Mouse (Mus musculus) G1E (cell line): Measurements from ENCODE around the gene Drap1. TPM values are rescaled to one million over a fixed set of nuclear protein-coding genes. Genes with fewer than 3 reads are reported as not detected.

Source experiments
- ATAC-seq: 2 replicates; pipeline ENCODE4 v1.8.0; 2016; ENCODE audit warnings: mild to moderate bottlenecking; ENCODE audit not compliant: insufficient number of reproducible peaks, poor library complexity, low FRiP score, severe bottlenecking; ENCODE audit errors: extremely low read depth
- DNase-seq: peaks from one replicate; pipeline ENCODE4 v3.0.0; 2012; ENCODE audit warnings: low spot score
- H3K27me3 ChIP-seq: 2 replicates; pipeline ENCODE4 v1.6.1; 2012; ENCODE audit warnings: mild to moderate bottlenecking, low read length, inconsistent platforms; ENCODE audit not compliant: insufficient read depth
- H3K36me3 ChIP-seq: replicated peaks from 2 replicates; pipeline ENCODE3; 2012; ENCODE audit warnings: mild to moderate bottlenecking, inconsistent platforms
- H3K4me1 ChIP-seq: 2 replicates; pipeline ENCODE4 v1.6.1; 2012; ENCODE audit warnings: low read depth, low read length, inconsistent platforms, mixed read lengths; ENCODE audit not compliant: insufficient read depth
- H3K4me3 ChIP-seq: 2 replicates; pipeline ENCODE4 v1.5.1; 2012; ENCODE audit warnings: low read depth, mild to moderate bottlenecking, inconsistent platforms, low read length, moderate library complexity, mixed read lengths
- H3K9me3 ChIP-seq: replicated peaks from 2 replicates; pipeline ENCODE4 v1.6.1; 2012; ENCODE audit warnings: inconsistent platforms
- CTCF ChIP-seq: IDR thresholded peaks from 2 replicates; pipeline ENCODE4 v1.5.1; 2012; ENCODE audit warnings: low read depth, low read length, inconsistent platforms, mixed read lengths
- GATA1 ChIP-seq: IDR thresholded peaks from 2 replicates; pipeline ENCODE4 v1.6.1; 2012; ENCODE audit warnings: borderline replicate concordance, low read length, inconsistent platforms, mixed read lengths
- GATA2 ChIP-seq: IDR thresholded peaks from 2 replicates; pipeline ENCODE4 v1.6.1; 2012; ENCODE audit warnings: low read depth, low read length, inconsistent platforms, borderline replicate concordance
- POLR2AphosphoS5 ChIP-seq: IDR thresholded peaks from 2 replicates; pipeline ENCODE4 v1.6.1; 2012; ENCODE audit warnings: low read depth, low read length, inconsistent platforms; ENCODE audit not compliant: insufficient replicate concordance
- TAL1 ChIP-seq: conservative IDR thresholded peaks from 2 replicates; pipeline ENCODE4 v1.6.1; 2012; ENCODE audit warnings: low read depth, low read length, inconsistent platforms, mixed read lengths
- polyA plus RNA-seq: library from polyadenylated mRNA; stranded (reverse); fragments of >175 nt; gene quantifications from 2 replicates; pipeline ENCODE4 v1.2.3, GENCODE M21; 2012
- total RNA-seq, 2 experiments: library from RNA; stranded (forward) in 1 of 2; stranded (reverse) in 1 of 2; fragments of 200-1000 nt in 1 of 2; fragments of >200 nt in 1 of 2; fragmentation: Nextera tagmentation in 1 of 2; gene quantifications; 2 replicates each; pipeline ENCODE4 v1.2.3; 2014 to 2017

Drap1 gene
- total and polyA plus RNA-seq, 3 experiments: 46.0 to 305 (median 81.5) TPM

GRCm38 (mm10) chr19:5392892-5393291 lies 31.9 kb downstream of the Drap1 start:
- Histone ChIP-seq H3K27me3 (0 out of 2 replicates have a peak, but pooled peaks cover 2% of the 10 kb centered on the region), H3K9me3 (no peaks in the 10 kb centered on the region), H3K36me3 (peaks cover 19% of the 10 kb centered on the region), H3K4me1 (peaks cover 28% of the 10 kb centered on the region), H3K4me3 (no peak overlapping the region)
- no peak for DNase-seq
- no peak for ATAC-seq
- no peak for TF ChIP-seq POLR2AphosphoS5
- TF ChIP-seq GATA2: no peak
- no peak for TF ChIP-seq TAL1

GRCm38 (mm10) chr19:5390416-5390815 lies 34.4 kb downstream of the Drap1 start:
- no peaks in the 10 kb centered on the region for H3K9me3 ChIP-seq
- DNase-seq (no peak), ATAC-seq (no peak)
- no peaks in the 10 kb centered on the region for H3K27me3 ChIP-seq
- H3K4me1 ChIP-seq: peaks cover 50% of the 10 kb centered on the region
- peak overlapping the region; percentile 96 for H3K4me3 ChIP-seq
- TF ChIP-seq POLR2AphosphoS5: no peak
- TF ChIP-seq GATA2: no peak
- TF ChIP-seq TAL1: no peak
- peaks cover 37% of the 10 kb centered on the region for H3K36me3 ChIP-seq

GRCm38 (mm10) chr19:5389647-5390046 lies 35.1 kb downstream of the Drap1 start:
- Histone ChIP-seq H3K27me3 (no peaks in the 10 kb centered on the region), H3K4me3 (peak overlapping the region; percentile 96), H3K36me3 (peaks cover 45% of the 10 kb centered on the region), H3K9me3 (no peaks in the 10 kb centered on the region), H3K4me1 (peaks cover 52% of the 10 kb centered on the region)
- TF ChIP-seq GATA2 (no peak), GATA1 (no peak), TAL1 (no peak), POLR2AphosphoS5 (no peak), CTCF (no peak)
- ATAC-seq (peak; percentile 43), DNase-seq (peak; percentile 88)

GRCm38 (mm10) chr19:5388588-5389242 lies 36.1 kb downstream of the Drap1 start, which contains the start of gene Sart1:
Sart1 (minus strand) TSS chr19:5388703.
- DNase-seq (peak; percentile 97), ATAC-seq (peak; percentile 76)
- Histone ChIP-seq H3K27me3 (no peaks in the 10 kb centered on the region), H3K9me3 (no peaks in the 10 kb centered on the region), H3K4me3 (peak within 1 kb of the TSS; percentile 96), H3K4me1 (peaks cover 50% of the 10 kb centered on the region), H3K36me3 (peaks cover 54% of the 10 kb centered on the region)
- TF ChIP-seq TAL1: no peak
- TF ChIP-seq GATA1: no peak
- no peak for TF ChIP-seq GATA2
- TF ChIP-seq POLR2AphosphoS5: no peak
- no peak for TF ChIP-seq CTCF

DNA sequence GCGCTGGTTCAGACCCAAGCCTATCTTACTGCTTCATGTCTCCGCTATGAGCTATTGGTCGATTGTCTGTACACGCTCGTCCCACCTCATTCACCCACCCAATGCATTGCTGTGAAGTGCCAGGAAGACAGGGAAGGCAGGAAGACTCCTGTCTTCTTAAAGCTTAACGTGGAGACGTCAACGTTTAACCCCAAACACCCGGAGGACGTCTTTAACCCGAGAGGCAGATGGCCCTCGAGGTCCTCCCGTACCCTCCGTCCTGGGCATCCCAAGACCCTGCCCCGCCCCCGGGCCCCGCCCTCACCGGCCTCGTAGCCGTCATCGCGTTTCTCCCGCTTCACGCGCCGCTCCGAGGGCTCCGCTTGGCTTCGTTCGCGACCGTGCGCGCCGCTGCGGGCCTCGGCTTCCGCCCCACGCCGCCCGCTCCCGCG lies 36.8 kb downstream of the Drap1 start:
- Histone ChIP-seq H3K4me1 (peaks cover 49% of the 10 kb centered on the region), H3K9me3 (no peaks in the 10 kb centered on the region), H3K27me3 (no peaks in the 10 kb centered on the region), H3K4me3 (peak overlapping the region; percentile 96), H3K36me3 (peaks cover 61% of the 10 kb centered on the region)
- ATAC-seq (no peak), DNase-seq (peak; percentile 50)
- TF ChIP-seq CTCF (no peak), GATA1 (no peak), TAL1 (no peak), GATA2 (no peak), POLR2AphosphoS5 (no peak)

- H3K27me3 ChIP-seq: no peaks in the 10 kb centered on the region
- H3K4me1 ChIP-seq: peaks cover 29% of the 10 kb centered on the region
- H3K9me3 ChIP-seq: no peaks in the 10 kb centered on the region
- peaks cover 75% of the 10 kb centered on the region for H3K36me3 ChIP-seq
- TF ChIP-seq GATA1: no peak
- TF ChIP-seq CTCF: no peak
- no peak for TF ChIP-seq GATA2
- no peak for TF ChIP-seq POLR2AphosphoS5
- TF ChIP-seq TAL1: no peak
- ATAC-seq (no peak), DNase-seq (no peak)
- no peak overlapping the region for H3K4me3 ChIP-seq
Measured at GRCm38 (mm10) chr19:5384715-5385114, 40.1 kb downstream of the Drap1 start.
